Mouse (Mus musculus): ENCODE measurements around the gene Lsm3.

DNA sequence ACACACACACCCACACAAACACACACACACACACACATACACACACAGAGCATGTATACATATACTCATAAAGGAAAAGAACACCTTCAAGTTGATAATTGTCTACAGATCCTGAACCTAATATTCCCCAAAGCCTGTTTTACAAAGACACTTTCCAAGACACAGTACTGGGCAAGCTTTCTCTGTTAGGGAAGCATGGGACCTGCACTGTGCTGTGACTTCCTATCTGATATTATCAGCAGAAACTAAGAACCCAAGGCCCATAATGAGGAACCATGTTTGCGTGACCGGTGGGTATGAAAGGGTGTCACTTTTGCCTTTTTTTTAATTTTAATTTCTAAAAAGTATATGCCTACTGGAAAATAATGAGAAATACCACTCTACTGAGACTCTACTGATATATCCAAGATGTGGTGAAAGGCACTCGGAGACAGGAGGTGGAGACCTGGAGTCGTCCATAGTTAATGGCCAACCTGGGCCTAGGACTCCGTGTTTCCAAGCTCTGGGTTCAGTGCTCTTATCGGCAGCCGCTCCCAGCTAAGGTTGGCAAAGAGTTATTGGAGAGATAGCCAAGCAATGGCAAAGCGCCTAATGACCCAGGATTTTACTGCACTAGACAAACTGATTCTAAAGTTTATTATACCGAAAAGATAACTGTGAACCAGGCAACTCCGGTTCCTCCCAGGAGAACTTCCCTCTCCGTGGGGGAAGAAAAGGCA lies 20.5 kb downstream of the Lsm3 start:
- no peak for TF ChIP-seq POLR2A (IDR thresholded peaks at IDR 0.05; ENCODE audit: insufficient read length, low read depth)
- no peak for TF ChIP-seq POLR2AphosphoS2 (IDR thresholded peaks at IDR 0.05; ENCODE audit: insufficient read length, low read depth)
- no peak for TF ChIP-seq SRF (IDR thresholded peaks at IDR 0.05; ENCODE audit: control insufficient read depth, insufficient read length, low read depth)
